Mouse (Mus musculus): ENCODE results near the gene Tead4.
"Not testable (repeated sequence)": the region's sequence is repeated elsewhere in the genome, so short reads cannot be mapped to it uniquely, and the experiment has no call there.

The Tead4 gene

GRCm38 (mm10) chr6:128237102-128237763, 63.4 kb downstream of the Tead4 start:
- no peak for DNase-seq (ENCODE audit: low spot score in 2 of 2)

GRCm38 (mm10) chr6:128236581-128236980, 64.0 kb downstream of the Tead4 start:
- no peak for DNase-seq (ENCODE audit: low spot score in 2 of 2)

- peak; percentile 33 to 63 for DNase-seq (ENCODE audit: low spot score in 2 of 2)
Measured at GRCm38 (mm10) chr6:128234206-128234605, 66.4 kb downstream of the Tead4 start.

- DNase-seq (ENCODE audit: low spot score in 2 of 2), result no peak
Measured at GRCm38 (mm10) chr6:128232216-128232615, 68.4 kb downstream of the Tead4 start.

GRCm38 (mm10) chr6:128231741-128232140, 68.9 kb downstream of the Tead4 start:
- no peak for DNase-seq (ENCODE audit: low spot score in 2 of 2)

GRCm38 (mm10) chr6:128227438-128228017, 73.1 kb downstream of the Tead4 start:
- DNase-seq (ENCODE audit: low spot score in 2 of 2), result peak; percentile 19 to 39

- no peak for DNase-seq (ENCODE audit: low spot score in 2 of 2)
Measured at GRCm38 (mm10) chr6:128226941-128227340, 73.7 kb downstream of the Tead4 start.

GRCm38 (mm10) chr6:128225846-128226176, 74.8 kb downstream of the Tead4 start:
- no peak for DNase-seq (ENCODE audit: low spot score in 2 of 2)

GRCm38 (mm10) chr6:128225009-128225845, 75.4 kb downstream of the Tead4 start:
- DNase-seq (ENCODE audit: low spot score in 2 of 2), result no peak

- DNase-seq (ENCODE audit: low spot score in 2 of 2), result no peak
Measured at GRCm38 (mm10) chr6:128223159-128223558, 77.5 kb downstream of the Tead4 start.

GRCm38 (mm10) chr6:128215004-128215403, 85.6 kb downstream of the Tead4 start:
- DNase-seq (ENCODE audit: low spot score in 2 of 2), result not testable (repeated sequence)

- not testable (repeated sequence) for DNase-seq (ENCODE audit: low spot score in 2 of 2)
Measured at GRCm38 (mm10) chr6:128209199-128209598, 91.4 kb downstream of the Tead4 start.

GRCm38 (mm10) chr6:128208491-128209170, 92.0 kb downstream of the Tead4 start:
- DNase-seq (ENCODE audit: low spot score in 2 of 2), result no peak

- no peak for DNase-seq (ENCODE audit: low spot score in 2 of 2)
Measured at GRCm38 (mm10) chr6:128203557-128203956, 97.1 kb downstream of the Tead4 start.

- peak; percentile 60 to 83 for DNase-seq (ENCODE audit: low spot score in 2 of 2)
Measured at GRCm38 (mm10) chr6:128200847-128201640, 99.6 kb downstream of the Tead4 start.

- peak; percentile 98 for DNase-seq (ENCODE audit: low spot score in 2 of 2)
Measured at GRCm38 (mm10) chr6:128200116-128200846, 100.3 kb downstream of the Tead4 start.

- no peak for DNase-seq (ENCODE audit: low spot score in 2 of 2)
Measured at GRCm38 (mm10) chr6:128183521-128183920, 117.1 kb downstream of the Tead4 start.

GRCm38 (mm10) chr6:128181176-128181575, 119.4 kb downstream of the Tead4 start:
- DNase-seq (ENCODE audit: low spot score in 2 of 2), result no peak

GRCm38 (mm10) chr6:128179651-128180050, 121.0 kb downstream of the Tead4 start:
- no peak for DNase-seq (ENCODE audit: low spot score in 2 of 2)

GRCm38 (mm10) chr6:128179247-128179646, 121.4 kb downstream of the Tead4 start:
- no peak for DNase-seq (ENCODE audit: low spot score in 2 of 2)

GRCm38 (mm10) chr6:128178681-128179080, 121.9 kb downstream of the Tead4 start:
- no peak for DNase-seq (ENCODE audit: low spot score in 2 of 2)

Measured in frontal cortex, postnatal 36 days (tissue).